Mouse (Mus musculus) CH12.LX (cell line): ENCODE results near the gene Pdk4. TPM values are rescaled to one million over a fixed set of nuclear protein-coding genes. Genes with fewer than 3 reads are reported as not detected.

ENCODE experiments used
- DNase-seq: peaks from one replicate; pipeline ENCODE4 v3.0.0-alpha.2; 2013; ENCODE audit errors: extremely low read depth
- H3K27ac ChIP-seq: 2 replicates; pipeline ENCODE4 v1.5.1; 2012; ENCODE audit warnings: low read depth, mild to moderate bottlenecking, control low read depth, moderate library complexity; ENCODE audit not compliant: insufficient read depth
- H3K27me3 ChIP-seq: replicated peaks from 2 replicates; pipeline ENCODE3; 2012; ENCODE audit warnings: inconsistent platforms
- H3K36me3 ChIP-seq, 2 experiments: replicated peaks in 1 of 2; 2 replicates each; pipeline versions ENCODE3 to v1.6.1; 2012; ENCODE audit warnings: inconsistent platforms in 1 of 2, low read length in 1 of 2, mild to moderate bottlenecking in 1 of 2, mixed read lengths in 1 of 2, moderate library complexity in 1 of 2; ENCODE audit not compliant: control insufficient read depth in 1 of 2, insufficient read depth in 1 of 2
- H3K4me1 ChIP-seq, 2 experiments: 2 replicates each; pipeline ENCODE4 v1.6.1; 2012; ENCODE audit warnings: inconsistent platforms in 1 of 2, moderate library complexity in 1 of 2; ENCODE audit not compliant: insufficient read depth in 2 of 2, control insufficient read depth in 1 of 2
- H3K4me2 ChIP-seq: 2 replicates; pipeline ENCODE4 v1.6.1; 2012; ENCODE audit warnings: low read depth, mild to moderate bottlenecking, control low read depth; ENCODE audit not compliant: poor library complexity, insufficient read depth, severe bottlenecking
- H3K4me3 ChIP-seq, 3 experiments: fragments of 150-350 bp in 1 of 3; sonication (generic) in 1 of 3; replicated peaks in 1 of 3; 2 replicates each; pipeline versions ENCODE3 to v1.5.1; 2011 to 2012; ENCODE audit warnings: low read depth in 2 of 3, low read length in 2 of 3, mild to moderate bottlenecking in 2 of 3, moderate library complexity in 2 of 3, control low read depth in 1 of 3, improper control_type of control experiment in 1 of 3, inconsistent platforms in 1 of 3, mixed read lengths in 1 of 3; ENCODE audit not compliant: poor library complexity in 1 of 3
- H3K79me2 ChIP-seq: replicated peaks from 2 replicates; pipeline ENCODE4 v1.6.1; 2012; ENCODE audit warnings: mild to moderate bottlenecking, moderate library complexity; ENCODE audit not compliant: control insufficient read depth, poor library complexity, insufficient read depth, severe bottlenecking; ENCODE audit errors: extremely low read depth
- H3K9ac ChIP-seq: 2 replicates; pipeline ENCODE4 v1.6.1; 2012; ENCODE audit warnings: low read depth, mild to moderate bottlenecking, control low read depth, moderate library complexity; ENCODE audit not compliant: insufficient read depth
- H3K9me3 ChIP-seq: replicated peaks from 2 replicates; pipeline ENCODE3; 2012; ENCODE audit warnings: low read length, inconsistent platforms, mixed read lengths
- BHLHE40 ChIP-seq: IDR thresholded peaks from 2 replicates; pipeline ENCODE4 v1.6.1; 2011; ENCODE audit warnings: mild to moderate bottlenecking, low read depth, low read length, improper control_type of control experiment
- E2F4 ChIP-seq: IDR thresholded peaks from 2 replicates; pipeline ENCODE4 v1.6.1; 2011; ENCODE audit warnings: low read depth, low read length, improper control_type of control experiment; ENCODE audit not compliant: insufficient replicate concordance
- EP300 ChIP-seq: IDR thresholded peaks from 2 replicates; pipeline ENCODE4 v1.6.1; 2011; ENCODE audit warnings: low read length, improper control_type of control experiment
- ETS1 ChIP-seq: conservative IDR thresholded peaks from 2 replicates; pipeline ENCODE4 v1.6.1; 2012; ENCODE audit warnings: low read depth, mild to moderate bottlenecking, inconsistent platforms, low read length, improper control_type of control experiment, moderate library complexity
- HCFC1 ChIP-seq: IDR thresholded peaks from 2 replicates; pipeline ENCODE4 v1.6.1; 2012; ENCODE audit warnings: low read depth, mild to moderate bottlenecking, inconsistent platforms, low read length, improper control_type of control experiment
- IRF4 ChIP-seq: IDR thresholded peaks from 2 replicates; pipeline ENCODE4 v1.6.1; 2014; ENCODE audit warnings: low read depth, mild to moderate bottlenecking, inconsistent platforms, low read length, improper control_type of control experiment
- MAFK ChIP-seq: IDR thresholded peaks from 2 replicates; pipeline ENCODE4 v1.6.1; 2011; ENCODE audit warnings: low read length, improper control_type of control experiment; ENCODE audit not compliant: insufficient replicate concordance
- MAX ChIP-seq: IDR thresholded peaks from 2 replicates; pipeline ENCODE4 v1.6.1; 2011; ENCODE audit warnings: low read length, improper control_type of control experiment
- MAZ ChIP-seq: IDR thresholded peaks from 2 replicates; pipeline ENCODE4 v1.6.1; 2012; ENCODE audit warnings: low read depth, mild to moderate bottlenecking, inconsistent platforms, low read length, improper control_type of control experiment, moderate library complexity
- NRF1 ChIP-seq: IDR thresholded peaks from 2 replicates; pipeline ENCODE4 v1.6.1; 2014; ENCODE audit warnings: low read depth, mild to moderate bottlenecking, inconsistent platforms, low read length, improper control_type of control experiment, moderate library complexity
- PAX5 ChIP-seq: IDR thresholded peaks from 2 replicates; pipeline ENCODE4 v1.6.1; 2012; ENCODE audit warnings: low read length, inconsistent platforms, mixed read lengths
- POLR2AphosphoS2 ChIP-seq: IDR thresholded peaks from 2 replicates; pipeline ENCODE4 v1.6.1; 2011; ENCODE audit warnings: low read depth, low read length, improper control_type of control experiment
- RCOR1 ChIP-seq: conservative IDR thresholded peaks from 2 replicates; pipeline ENCODE4 v1.6.1; 2012; ENCODE audit warnings: low read depth, mild to moderate bottlenecking, inconsistent platforms, low read length, improper control_type of control experiment
- SIN3A ChIP-seq: IDR thresholded peaks from 2 replicates; pipeline ENCODE4 v1.6.1; 2012; ENCODE audit warnings: low read length, improper control_type of control experiment, inconsistent platforms
- SMC3 ChIP-seq: IDR thresholded peaks from 2 replicates; pipeline ENCODE4 v1.6.1; 2011; ENCODE audit warnings: low read depth, low read length, improper control_type of control experiment
- TBP ChIP-seq: conservative IDR thresholded peaks from 2 replicates; pipeline ENCODE4 v1.6.1; 2011; ENCODE audit warnings: low read depth, low read length, improper control_type of control experiment
- TCF12 ChIP-seq: IDR thresholded peaks from 2 replicates; pipeline ENCODE4 v1.6.1; 2014; ENCODE audit warnings: low read depth, mild to moderate bottlenecking, inconsistent platforms, low read length, improper control_type of control experiment
- UBTF ChIP-seq: IDR thresholded peaks from 2 replicates; pipeline ENCODE4 v1.6.1; 2012; ENCODE audit warnings: low read depth, mild to moderate bottlenecking, inconsistent platforms, low read length, improper control_type of control experiment, moderate library complexity
- USF1 ChIP-seq: IDR thresholded peaks from 2 replicates; pipeline ENCODE4 v1.6.1; 2014; ENCODE audit warnings: low read depth, mild to moderate bottlenecking, inconsistent platforms, low read length, improper control_type of control experiment
- USF2 ChIP-seq: conservative IDR thresholded peaks from 2 replicates; pipeline ENCODE4 v1.6.1; 2011; ENCODE audit warnings: low read depth, low read length, improper control_type of control experiment
- ZC3H11A ChIP-seq: IDR thresholded peaks from 2 replicates; pipeline ENCODE4 v1.6.1; 2012; ENCODE audit warnings: low read depth, mild to moderate bottlenecking, inconsistent platforms, low read length, improper control_type of control experiment
- ZKSCAN1 ChIP-seq: IDR thresholded peaks from 2 replicates; pipeline ENCODE4 v1.6.1; 2012; ENCODE audit warnings: low read depth, inconsistent platforms, low read length, improper control_type of control experiment, borderline replicate concordance
- ZNF384 ChIP-seq: IDR thresholded peaks from 2 replicates; pipeline ENCODE4 v1.6.1; 2012; ENCODE audit warnings: low read depth, low read length, improper control_type of control experiment, inconsistent platforms
- dilution Hi-C: fragments of 300-500 bp; cut with MboI; formaldehyde crosslinking; loops from 2 replicates; pipeline ENCODE4 v1.14.3; 2020; ENCODE audit warnings: low sequenced_read_pairs; ENCODE audit not compliant: extremely low pct_unique_long_range_greater_than_20kb, extremely low pct_ligation_motif_present
- in situ Hi-C: fragments of 300-500 bp; cut with MboI; formaldehyde crosslinking; loops from 3 replicates; pipeline ENCODE4 v1.14.3; 2019; ENCODE audit warnings: low sequenced_read_pairs, low pct_ligation_motif_present, low pct_unique_long_range_greater_than_20kb, mixed read lengths
- polyA plus RNA-seq: library from polyadenylated mRNA; unstranded; fragments of >175 nt; gene quantifications from 2 replicates; pipeline ENCODE4 v1.2.1, GENCODE M21; 2012; ENCODE audit warnings: low read depth; ENCODE audit not compliant: insufficient read length
- total RNA-seq, 2 experiments: library from RNA; depleted of rRNA; stranded (reverse); fragments of 300-350 nt in 1 of 2; fragments of >200 nt in 1 of 2; gene quantifications; 2 replicates each; pipeline ENCODE4 v1.2.3; 2012 to 2014

The Pdk4 gene
- total and polyA plus RNA-seq, 3 experiments, result not detected

- H3K9ac ChIP-seq, result no peak overlapping the region
- dilution Hi-C loops, result no loop called here
- no peak for TF ChIP-seq SIN3A
- TF ChIP-seq POLR2AphosphoS2, result no peak
- no peak for TF ChIP-seq TBP
- TF ChIP-seq E2F4, result no peak
- no peak for TF ChIP-seq BHLHE40
- no peak for TF ChIP-seq PAX5
- TF ChIP-seq MAFK, result no peak
- no peak for TF ChIP-seq RCOR1
- TF ChIP-seq ZC3H11A, result no peak
- TF ChIP-seq ZNF384, result no peak
- TF ChIP-seq SMC3, result no peak
- no peaks in the 10 kb centered on the region for H3K9me3 ChIP-seq
- H3K27me3 ChIP-seq, result no peaks in the 10 kb centered on the region
- in situ Hi-C loops, result no loop called here
- no peaks in the 10 kb centered on the region for H3K4me1 ChIP-seq
- H3K79me2 ChIP-seq, result no peaks in the 10 kb centered on the region
- no peak overlapping the region for H3K27ac ChIP-seq
- DNase-seq, result no peak
- no peak overlapping the region for H3K4me2 ChIP-seq
- H3K4me3 ChIP-seq, result no peak overlapping the region
- H3K36me3 ChIP-seq, result no peaks in the 10 kb centered on the region
Observed at GRCm38 (mm10) chr6:5455836-5456235, 40.3 kb downstream of the Pdk4 start.

- H3K79me2 ChIP-seq, result no peaks in the 10 kb centered on the region
- H3K27ac ChIP-seq, result no peak overlapping the region
- in situ Hi-C loops, result no loop called here
- DNase-seq, result no peak
- TF ChIP-seq IRF4 (no peak), NRF1 (no peak), EP300 (no peak)
- no peaks in the 10 kb centered on the region for H3K36me3 ChIP-seq
- no peak overlapping the region for H3K9ac ChIP-seq
- no peak overlapping the region for H3K4me3 ChIP-seq
- no peaks in the 10 kb centered on the region for H3K4me1 ChIP-seq
- H3K4me2 ChIP-seq, result no peak overlapping the region
- no peaks in the 10 kb centered on the region for H3K27me3 ChIP-seq
- dilution Hi-C loops, result no loop called here
- no peaks in the 10 kb centered on the region for H3K9me3 ChIP-seq
Observed at GRCm38 (mm10) chr6:5449878-5450277, 46.2 kb downstream of the Pdk4 start.

DNA sequence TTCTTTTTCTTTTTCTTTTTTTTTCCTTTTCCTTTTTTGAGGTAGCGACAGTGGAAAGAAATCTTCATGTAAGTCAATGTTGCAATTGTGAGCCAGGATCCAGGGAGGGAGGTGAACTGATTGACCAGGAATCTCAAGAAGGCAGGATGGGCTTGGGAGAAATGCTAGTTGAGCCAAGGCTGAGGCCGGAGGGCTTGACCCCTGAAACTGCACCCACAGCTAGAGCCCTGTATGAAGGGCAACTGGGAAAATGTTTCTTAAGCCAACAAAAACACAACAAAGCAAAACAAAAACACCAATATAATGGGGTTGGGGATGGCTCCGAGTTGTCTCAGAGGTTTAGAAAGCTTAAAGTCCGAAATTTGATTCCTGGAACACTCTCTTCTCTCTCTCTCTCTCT lies 47.7 kb downstream of the Pdk4 start:
- TF ChIP-seq HCFC1, result no peak
- TF ChIP-seq ZKSCAN1, result no peak
- no peak for TF ChIP-seq MAX
- TF ChIP-seq ZNF384, result no peak
- TF ChIP-seq TCF12, result no peak
- no peak for TF ChIP-seq USF1
- no peak for TF ChIP-seq USF2
- no peak for TF ChIP-seq POLR2AphosphoS2
- no peak for TF ChIP-seq MAZ
- no peak for TF ChIP-seq UBTF
- no peak for TF ChIP-seq TBP
- TF ChIP-seq SMC3, result no peak
- TF ChIP-seq ETS1, result no peak
- TF ChIP-seq, all 38 proteins: peak for 0
- in situ Hi-C loops, result no loop called here
- H3K27me3 ChIP-seq, result no peaks in the 10 kb centered on the region

More for the DNA sequence above, 47.7 kb downstream of the Pdk4 start:
- H3K4me2 ChIP-seq, result no peak overlapping the region
- H3K4me1 ChIP-seq, result peaks cover 0 to 2% of the 10 kb centered on the region in 2 experiments; a peak in 2 of 4 replicates
- no peak overlapping the region for H3K27ac ChIP-seq
- H3K9ac ChIP-seq, result no peak overlapping the region
- no peak overlapping the region for H3K4me3 ChIP-seq
- no peaks in the 10 kb centered on the region for H3K36me3 ChIP-seq
- no peaks in the 10 kb centered on the region for H3K79me2 ChIP-seq
- DNase-seq, result no peak
- dilution Hi-C loops, result no loop called here
- H3K9me3 ChIP-seq, result no peaks in the 10 kb centered on the region
